Mouse (Mus musculus) left cerebral cortex, adult 2 months (tissue): Measurements from ENCODE around the gene 9430097D07Rik. TPM values are rescaled to one million over a fixed set of nuclear protein-coding genes. Genes with fewer than 3 reads are reported as not detected.

Source experiments
- DNase-seq, 2 experiments: peaks; one replicate each; pipeline ENCODE4 v3.0.0; 2021 to 2022; ENCODE audit warnings: low spot score in 2 of 2, mixed read lengths in 1 of 2; ENCODE audit errors: extremely low spot score in 1 of 2
- H3K27ac ChIP-seq: fragments of 200-600 bp; 2 replicates; pipeline ENCODE4 v1.8.1; 2022
- H3K4me3 ChIP-seq: fragments of 200-600 bp; 2 replicates; pipeline ENCODE4 v1.8.1; 2022
- CTCF ChIP-seq: fragments of 200-600 bp; IDR thresholded peaks from 2 replicates; pipeline ENCODE4 v1.8.1; 2022; ENCODE audit warnings: antibody characterized with exemption, mild to moderate bottlenecking, moderate library complexity
- intact Hi-C: fragments of 180-260 bp; cut with DNase I; formaldehyde crosslinking; loops from one replicate; pipeline ENCODE4 v1.15.1; 2025
- total RNA-seq, 2 experiments: library from RNA; stranded (reverse); gene quantifications; 2 replicates each; pipeline ENCODE4 v1.2.3; 2021

The 9430097D07Rik gene
- total RNA-seq, 2 experiments from 2014 or later = 0.75 to 1.1 TPM

- peak in 1 of 2 experiments; percentile 36 for DNase-seq
- H3K27ac ChIP-seq = peak overlapping the region; percentile 41; the same call in 1 of the 2 replicates
- TF ChIP-seq CTCF = no peak
- no peak overlapping the region for H3K4me3 ChIP-seq
- intact Hi-C loops = no loop called here
Measured at GRCm38 (mm10) chr2:32549764-32550163, 25.7 kb downstream of the 9430097D07Rik start.

DNA sequence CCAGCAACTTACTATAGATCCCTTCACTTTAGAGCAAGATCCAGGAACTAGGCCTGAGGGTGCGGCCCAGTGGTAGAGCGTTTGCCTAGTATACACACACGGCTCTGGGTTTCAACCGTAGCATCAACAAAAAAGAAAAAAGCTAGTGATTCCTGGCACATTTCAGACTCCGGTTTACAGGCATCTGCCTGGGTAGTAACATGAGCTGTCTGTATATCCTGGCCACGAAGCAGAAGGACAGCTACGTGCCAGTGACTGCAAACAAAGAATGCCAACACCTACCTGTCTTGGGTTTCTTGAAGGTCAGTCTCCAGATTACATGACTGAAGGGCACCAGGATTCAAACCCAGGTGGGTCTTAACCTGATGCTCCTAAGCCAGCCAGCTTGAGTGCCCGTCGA is 26.3 kb downstream of the 9430097D07Rik start:
- no peak for TF ChIP-seq CTCF
- intact Hi-C loops = no loop called here
- peak overlapping the region; percentile 5; the same call in 1 of the 2 replicates for H3K27ac ChIP-seq
- DNase-seq = no peak
- H3K4me3 ChIP-seq = no peak overlapping the region

DNA sequence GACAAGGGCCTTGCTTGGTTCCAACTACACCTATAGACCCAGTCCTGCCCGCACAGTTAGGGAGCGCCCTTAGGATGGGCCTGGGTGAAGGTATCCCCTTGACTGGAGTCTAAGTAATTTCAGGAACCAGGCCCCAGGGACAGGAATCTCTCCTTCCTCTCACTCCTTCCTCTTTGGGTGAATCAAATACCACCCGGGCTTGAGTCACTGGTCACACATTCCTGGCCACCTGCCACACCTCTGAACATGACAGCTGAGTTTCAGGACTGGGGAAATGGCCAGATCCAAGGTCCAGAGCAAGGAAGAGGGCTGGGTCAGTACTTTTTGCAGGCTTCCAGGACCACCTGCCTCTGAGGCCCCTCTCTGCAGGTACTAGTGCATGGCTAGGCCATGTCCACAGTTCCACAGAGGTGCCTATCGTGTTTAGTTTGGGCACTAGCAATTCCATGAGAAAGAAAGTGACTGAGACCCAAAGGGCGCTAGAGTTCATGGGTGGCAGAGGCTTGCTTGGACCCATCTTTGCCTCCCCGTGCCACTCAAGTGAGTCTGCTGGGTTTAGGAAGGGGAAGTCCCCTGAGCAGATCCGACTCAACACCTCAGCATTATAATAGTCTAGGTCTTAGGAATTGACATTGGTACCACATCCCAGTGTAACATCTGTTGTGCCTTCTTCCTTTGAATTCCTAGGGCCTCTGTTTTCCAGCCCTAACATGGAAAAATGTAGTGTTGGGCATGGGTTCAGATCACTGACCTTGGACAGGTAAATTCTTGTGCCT is 27.3 kb downstream of the 9430097D07Rik start:
- TF ChIP-seq CTCF = no peak
- no peak for DNase-seq
- intact Hi-C loops = no loop called here
- no peak overlapping the region; the same call in 1 of the 2 replicates for H3K27ac ChIP-seq
- no peak overlapping the region for H3K4me3 ChIP-seq

- intact Hi-C loops = no loop called here
- no peak for TF ChIP-seq CTCF
- no peak for DNase-seq
- Histone ChIP-seq H3K27ac (no peak overlapping the region), H3K4me3 (no peak overlapping the region)
Measured at GRCm38 (mm10) chr2:32547380-32547779, 28.1 kb downstream of the 9430097D07Rik start.

DNA sequence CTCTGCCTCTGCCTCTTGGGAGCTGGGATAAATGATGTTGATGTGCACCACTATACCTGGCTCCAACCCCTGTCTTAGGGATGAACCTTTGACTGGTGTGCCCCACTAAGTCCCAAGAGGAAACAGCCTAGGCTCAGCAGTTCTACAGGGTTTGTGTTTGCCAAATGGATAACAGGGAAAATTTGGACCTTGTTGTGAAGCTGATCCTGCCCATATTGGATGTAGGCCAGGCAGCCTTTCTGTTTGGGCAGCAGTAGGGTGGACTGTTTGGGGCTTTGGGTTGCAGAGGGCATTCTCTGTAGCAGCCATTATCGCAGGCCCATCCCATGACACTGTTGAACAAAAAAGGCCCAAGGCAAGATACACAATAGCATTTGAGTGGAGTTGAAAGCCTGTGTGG is 28.5 kb downstream of the 9430097D07Rik start:
- no peak for TF ChIP-seq CTCF
- intact Hi-C loops = no loop called here
- no peak overlapping the region for H3K4me3 ChIP-seq
- no peak for DNase-seq
- H3K27ac ChIP-seq = no peak overlapping the region

- H3K27ac ChIP-seq = peak overlapping the region; percentile 20; the same call in 1 of the 2 replicates
- no peak for TF ChIP-seq CTCF
- intact Hi-C loops = no loop called here
- no peak overlapping the region for H3K4me3 ChIP-seq
- DNase-seq = no peak
Measured at GRCm38 (mm10) chr2:32543031-32543449, 32.4 kb downstream of the 9430097D07Rik start.

DNA sequence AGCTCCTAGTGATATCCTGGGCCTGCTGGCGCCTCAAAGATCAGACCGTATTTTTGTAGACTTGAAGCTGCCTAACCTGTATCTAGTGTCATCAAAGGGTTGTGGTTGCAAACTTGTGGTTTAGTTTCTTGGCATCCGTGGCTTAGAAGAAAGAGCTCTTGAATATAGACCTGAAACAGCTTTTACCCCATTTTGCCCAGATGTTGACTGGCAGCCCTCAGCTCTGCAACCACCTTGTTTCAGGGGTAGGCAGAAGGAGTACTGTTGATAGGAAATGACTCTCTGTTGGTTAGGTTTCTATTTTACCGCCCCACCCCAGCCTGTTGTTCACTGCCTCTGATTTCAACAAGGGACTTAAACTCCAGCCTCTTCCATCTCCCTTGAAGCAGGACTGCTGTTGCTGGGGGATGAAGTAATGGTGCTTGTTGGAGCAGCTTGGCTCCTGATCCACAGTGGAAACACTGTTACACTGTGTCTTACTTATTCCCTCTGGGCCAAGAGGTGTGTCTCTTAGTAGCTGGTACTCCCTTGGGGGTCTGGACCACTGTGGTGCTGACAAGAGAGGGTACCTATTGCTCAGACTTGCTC is 33.4 kb downstream of the 9430097D07Rik start:
- peak overlapping the region; percentile 17; the same call in 1 of the 2 replicates for H3K27ac ChIP-seq
- no peak overlapping the region for H3K4me3 ChIP-seq
- TF ChIP-seq CTCF = no peak
- DNase-seq = no peak
- intact Hi-C loops = no loop called here

DNA sequence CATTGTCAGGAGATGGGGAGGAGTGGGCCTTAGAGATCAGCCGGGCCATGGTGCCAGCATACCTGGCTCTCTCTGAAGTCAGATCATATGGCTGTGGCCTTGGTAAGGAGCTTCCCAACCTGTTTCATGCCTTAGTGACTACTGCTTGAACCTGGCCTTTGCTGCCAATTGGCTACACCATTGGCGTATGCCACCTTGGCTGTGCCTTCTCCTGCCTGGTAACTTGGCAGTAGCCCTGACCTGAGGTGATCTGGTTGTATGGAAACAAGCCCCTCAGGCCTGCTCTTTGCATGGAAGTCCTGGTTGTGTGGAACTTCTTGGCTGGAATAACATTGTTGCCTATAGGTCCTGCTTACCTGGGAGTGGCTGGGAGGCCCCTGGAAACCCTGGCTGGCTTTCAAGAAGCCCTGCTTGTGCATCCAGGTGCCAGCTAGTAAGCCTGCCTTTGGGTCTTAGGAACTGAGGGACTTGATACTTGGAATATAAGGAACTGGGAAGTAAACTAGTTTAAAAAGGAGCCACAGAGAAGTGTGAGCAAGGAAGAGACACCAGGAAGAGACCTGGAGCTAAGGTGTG is 34.1 kb downstream of the 9430097D07Rik start:
- no peak for DNase-seq

DNA sequence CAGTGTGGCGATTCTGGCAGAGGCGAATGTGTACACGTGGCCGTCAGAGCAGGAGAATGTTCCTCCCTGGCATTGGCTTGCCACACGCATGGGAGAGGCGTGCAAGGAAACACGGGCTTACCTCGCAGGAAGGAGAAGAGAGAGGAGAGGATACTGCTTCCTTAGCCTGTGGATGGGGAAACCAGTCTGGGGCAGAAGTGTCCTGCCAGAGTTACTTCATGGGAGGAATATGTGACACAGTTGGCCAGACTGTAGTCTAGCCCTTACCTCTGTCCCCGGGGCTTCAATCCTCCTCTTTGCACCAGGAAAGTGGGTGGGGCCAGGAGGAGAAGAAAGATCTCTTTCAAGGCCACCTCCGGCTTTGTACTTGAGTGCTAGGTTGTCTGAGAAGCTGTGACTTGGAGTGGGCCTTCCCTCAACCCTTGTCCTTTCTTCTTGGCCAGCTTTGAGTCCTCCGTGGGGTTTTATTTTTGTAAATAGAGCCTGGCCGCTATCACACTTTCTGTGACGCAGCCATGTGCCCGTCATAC is 36.0 kb downstream of the 9430097D07Rik start:
- Histone ChIP-seq H3K4me3 (peak overlapping the region; percentile 94; the same call in 1 of the 2 replicates), H3K27ac (peak overlapping the region; percentile 7)
- DNase-seq = no peak
- no peak for TF ChIP-seq CTCF
- intact Hi-C loops = no loop called here

More for the DNA sequence above, 34.1 kb downstream of the 9430097D07Rik start:
- Histone ChIP-seq H3K4me3 (no peak overlapping the region), H3K27ac (peak overlapping the region; percentile 7; the same call in 1 of the 2 replicates)
- no peak for TF ChIP-seq CTCF
- intact Hi-C loops = no loop called here

DNA sequence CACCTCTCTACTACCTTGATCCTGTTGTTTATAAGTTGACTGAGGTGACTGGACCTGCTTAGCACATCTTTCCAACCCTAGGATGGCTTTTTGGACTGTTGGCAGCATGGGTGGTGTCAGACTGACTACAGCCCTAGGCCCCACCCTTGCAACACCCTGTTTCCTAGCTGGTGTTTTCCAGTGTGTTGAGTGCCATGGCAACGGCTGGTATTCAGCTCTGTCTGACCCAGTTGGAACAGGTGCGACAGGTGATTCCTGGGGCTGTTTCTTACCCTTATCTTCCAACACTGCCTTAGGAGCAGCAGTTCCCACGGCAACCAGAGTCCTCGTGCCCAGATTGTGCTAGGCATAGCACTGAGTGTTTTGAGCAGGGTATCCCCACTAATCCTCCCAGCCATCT is 37.0 kb downstream of the 9430097D07Rik start:
- no peak for TF ChIP-seq CTCF
- Histone ChIP-seq H3K4me3 (peak overlapping the region; percentile 94), H3K27ac (peak overlapping the region; percentile 53; the same call in 1 of the 2 replicates)
- intact Hi-C loops = no loop called here
- DNase-seq = no peak

GRCm38 (mm10) chr2:32537941-32538340 is 37.5 kb downstream of the 9430097D07Rik start:
- H3K4me3 ChIP-seq = peak overlapping the region; percentile 94
- no peak for DNase-seq
- H3K27ac ChIP-seq = peak overlapping the region; percentile 97; the same call in 1 of the 2 replicates
- intact Hi-C loops = no loop called here
- no peak for TF ChIP-seq CTCF
